In genomic region chr1:171534557-171534956, GRCm38 (mm10) we compare ENCODE assay signal across 36 mouse cellular contexts. TPM values are rescaled to one million over a fixed set of nuclear protein-coding genes. Genes with fewer than 3 reads are reported as not detected.
"Had no signal": no experiment of that assay in that cellular context is flagged by ENCODE, and none has a peak within 500 bp of the region (broad histone marks: within the 10 kb centered on the region; RNA-seq: fewer than 3 reads in every experiment).

No protein-coding gene starts in this region.

- H3K27me3 ChIP-seq: heart, embryonic 13.5 days; heart, embryonic 15.5 days; hindbrain, embryonic 13.5 days; hindbrain, embryonic 15.5 days; kidney, embryonic 15.5 days; limb, embryonic 12.5 days; liver, embryonic 13.5 days; liver, embryonic 15.5 days had no signal

- H3K36me3 ChIP-seq: heart, embryonic 13.5 days; heart, embryonic 15.5 days; hindbrain, embryonic 13.5 days; hindbrain, embryonic 15.5 days; kidney, embryonic 15.5 days; limb, embryonic 10.5 days; limb, embryonic 12.5 days; liver, embryonic 13.5 days; liver, embryonic 15.5 days had no signal

- DNase-seq: gastrocnemius, postnatal 14 days; gastrocnemius, postnatal 36 days; heart, adult 11 months; heart, adult 2 months; heart, postnatal 14 days; heart, postnatal 36 days; kidney, adult 11 months; kidney, adult 9 months; kidney, postnatal 25 days; kidney, postnatal 4 days; liver; liver, embryonic 13.5 days had no signal

- H3K4me3 ChIP-seq: heart, adult 2 months; heart, embryonic 13.5 days; heart, embryonic 15.5 days; hindbrain, embryonic 13.5 days; hindbrain, embryonic 15.5 days; kidney, embryonic 15.5 days; layer of hippocampus, adult 2 months; left cerebral cortex, adult 2 months; limb, embryonic 10.5 days; limb, embryonic 12.5 days; liver, embryonic 13.5 days; liver, embryonic 15.5 days had no signal

- H3K27ac ChIP-seq: heart, adult 2 months; heart, embryonic 13.5 days; heart, embryonic 15.5 days; hindbrain, embryonic 13.5 days; hindbrain, embryonic 15.5 days; hindbrain, postnatal 0 days; kidney, embryonic 15.5 days; kidney, postnatal 0 days; layer of hippocampus, adult 2 months; left cerebral cortex, adult 2 months; limb, embryonic 10.5 days; limb, embryonic 12.5 days; liver, embryonic 13.5 days; liver, embryonic 15.5 days had no signal

- H3K9me3 ChIP-seq: heart, embryonic 15.5 days; hindbrain, embryonic 13.5 days; hindbrain, embryonic 15.5 days; kidney, embryonic 15.5 days; limb, embryonic 10.5 days had no signal

- H3K4me1 ChIP-seq: heart, embryonic 13.5 days; heart, embryonic 15.5 days; hindbrain, embryonic 13.5 days; hindbrain, embryonic 15.5 days; kidney, embryonic 15.5 days; limb, embryonic 10.5 days; limb, embryonic 12.5 days; liver, embryonic 13.5 days; liver, embryonic 15.5 days had no signal

- H3K9ac ChIP-seq: heart, embryonic 13.5 days; heart, embryonic 15.5 days; hindbrain, embryonic 13.5 days; hindbrain, embryonic 15.5 days; kidney, embryonic 15.5 days; limb, embryonic 12.5 days; liver, embryonic 13.5 days; liver, embryonic 15.5 days had no signal

RNA-seq across cellular contexts. Expression of gene Itln1, which starts 0.5 kb away (rescaled TPM):
- total RNA-seq: gastrocnemius, adult 18-20 months; gastrocnemius, adult 8-10 months; gastrocnemius, postnatal 14 days; gastrocnemius, postnatal 36 days; heart, adult 2 months; heart, postnatal 14 days; heart, postnatal 36 days; hematopoietic stem cell, adult 5-6 weeks; hindbrain, postnatal 0 days; layer of hippocampus, adult 2 months; layer of hippocampus, postnatal 10 days; layer of hippocampus, postnatal 25 days; left cerebral cortex, adult 2 months; left cerebral cortex, postnatal 14 days; left cerebral cortex, postnatal 36 days had no signal
- polyA plus RNA-seq: heart, embryonic 11.5 days; heart, embryonic 13.5 days; heart, embryonic 15.5 days; heart, postnatal 0 days; hindbrain, embryonic 11.5 days; hindbrain, embryonic 13.5 days; hindbrain, embryonic 15.5 days; hindbrain, postnatal 0 days; intestine, embryonic 14.5 days; kidney, embryonic 15.5 days; kidney, postnatal 0 days; limb, embryonic 10.5 days; limb, embryonic 12.5 days; liver, embryonic 11.5 days; liver, embryonic 13.5 days; liver, embryonic 15.5 days had no signal

RNA-seq across cellular contexts. Expression of gene Cd244a, which starts 24.4 kb away (rescaled TPM):
- total RNA-seq: gastrocnemius, postnatal 14 days; gastrocnemius, postnatal 36 days; layer of hippocampus, adult 2 months; layer of hippocampus, postnatal 10 days; layer of hippocampus, postnatal 25 days; left cerebral cortex, adult 2 months; left cerebral cortex, postnatal 14 days; left cerebral cortex, postnatal 36 days had no signal
- polyA plus RNA-seq: heart, embryonic 11.5 days; hindbrain, embryonic 11.5 days; hindbrain, embryonic 15.5 days; hindbrain, postnatal 0 days; limb, embryonic 10.5 days had no signal
